Comparison of ENCODE assay signal across 8 mouse cellular contexts in the genomic region with DNA sequence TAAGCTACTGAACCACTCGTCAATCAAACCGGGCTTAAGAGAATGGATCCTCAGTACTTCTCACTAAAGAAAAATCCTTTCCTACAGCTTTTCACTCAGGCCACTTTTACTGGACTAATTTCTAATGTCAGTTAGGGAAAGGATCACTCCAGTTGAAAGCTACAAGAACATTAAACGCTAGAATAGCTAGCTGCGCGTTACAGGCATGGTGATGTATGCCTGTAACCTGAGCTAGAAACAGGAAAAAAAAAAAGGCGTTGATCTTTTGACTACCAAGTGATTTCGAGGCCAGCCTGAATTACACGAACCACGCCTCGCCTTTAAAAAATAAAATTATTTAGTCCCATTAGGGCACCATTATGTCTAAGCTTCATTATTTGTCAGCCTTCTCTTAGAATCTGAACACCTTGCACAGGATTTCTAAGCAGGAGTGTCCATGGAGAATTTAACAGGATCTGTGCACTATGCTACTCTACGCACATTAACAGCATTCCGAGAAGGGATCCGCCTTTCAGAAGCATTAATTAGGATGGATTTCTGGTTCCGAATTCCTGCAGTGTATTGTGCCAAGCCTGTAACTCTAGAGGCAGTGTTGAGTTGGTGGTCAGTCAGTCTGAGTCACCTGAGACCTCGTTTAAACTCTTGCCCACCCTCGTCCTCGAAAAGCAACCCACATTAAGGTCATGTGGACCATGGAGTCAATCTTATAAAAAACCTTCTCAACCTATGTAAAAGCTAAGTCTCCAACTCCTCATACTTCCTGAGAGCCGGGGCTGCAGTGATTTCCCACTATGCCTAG. TPM values are rescaled to one million over a fixed set of nuclear protein-coding genes. Genes with fewer than 3 reads are reported as not detected.
A peak's percentile ranks its signal among the peaks of the same experiment; 100 is the strongest.
DNase-seq lines count a peak whose midpoint lies in the region; ATAC-seq and TF ChIP-seq lines count a peak whose summit lies in the region.

No protein-coding gene starts in this region.

- H3K9ac ChIP-seq in liver, adult 2 months (ENCODE audit: low read depth, low read length): peak overlapping the region; percentile 90
- peak overlapping the region; percentile 58 for H3K9ac ChIP-seq in hindbrain, embryonic 15.5 days
- H3K9ac ChIP-seq in midbrain, embryonic 14.5 days (replicated peaks; ENCODE audit: low read length): peak overlapping the region; percentile 68

- H3K79me2 ChIP-seq in liver, adult 2 months (ENCODE audit: control insufficient read depth, insufficient read depth, low read length): peaks cover 19% of the 10 kb centered on the region; the same call in 1 of the 2 replicates

- no peaks in the 10 kb centered on the region for H3K9me3 ChIP-seq in hindbrain, embryonic 15.5 days
- no peaks in the 10 kb centered on the region for H3K9me3 ChIP-seq in midbrain, embryonic 14.5 days (ENCODE audit: control insufficient read depth, low read length)

- H3K4me2 ChIP-seq in hindbrain, embryonic 15.5 days: peak overlapping the region; percentile 75
- peak overlapping the region; percentile 76 for H3K4me2 ChIP-seq in midbrain, embryonic 14.5 days (ENCODE audit: low read length)

- 5% methylated on average over 18 of the region's 18 CpGs for WGBS in liver, adult 2 months
- 3% methylated on average over 18 of the region's 18 CpGs for WGBS in hindbrain, embryonic 15.5 days
- 3% methylated on average over 18 of the region's 18 CpGs for WGBS in midbrain, embryonic 14.5 days

- no peaks in the 10 kb centered on the region for H3K27me3 ChIP-seq in liver, adult 2 months (ENCODE audit: control insufficient read depth, insufficient read depth, low read length)
- no peaks in the 10 kb centered on the region for H3K27me3 ChIP-seq in hindbrain, embryonic 15.5 days
- no peaks in the 10 kb centered on the region for H3K27me3 ChIP-seq in midbrain, embryonic 14.5 days (ENCODE audit: control insufficient read depth, insufficient read depth, low read length)

- peak overlapping the region; percentile 80 for H3K4me3 ChIP-seq in liver, adult 2 months (ENCODE audit: insufficient read depth, low read depth, low read length)
- peak overlapping the region; percentile 67 for H3K4me3 ChIP-seq in cortical plate, adult 2 months (ENCODE audit: insufficient read depth, low read length)
- peak overlapping the region; percentile 54 for H3K4me3 ChIP-seq in hindbrain, embryonic 15.5 days
- H3K4me3 ChIP-seq in midbrain, embryonic 14.5 days (replicated peaks; ENCODE audit: low read depth, low read length): peak overlapping the region; percentile 50

- no peak for TF ChIP-seq CTCF in liver, adult 2 months (IDR thresholded peaks at IDR 0.05; ENCODE audit: low read depth, low read length)
- peak; percentile 13; the same call in 1 of the 2 replicates for TF ChIP-seq CTCF in cortical plate, adult 2 months (IDR thresholded peaks at IDR 0.05; ENCODE audit: extremely low read depth, insufficient read depth, low read length)

- no peak for ATAC-seq in hindbrain, embryonic 15.5 days (ENCODE audit: low FRiP score, low read depth)
- ATAC-seq in midbrain, embryonic 14.5 days (ENCODE audit: low FRiP score, low TSS enrichment): no peak

- DNase-seq in liver, adult 2 months (ENCODE audit: extremely low read depth, low read depth, low spot score): no peak
- DNase-seq in liver: no peak
- peak; percentile 46 for DNase-seq in midbrain, embryonic 14.5 days
- DNase-seq in frontal cortex, postnatal 14 days (ENCODE audit: low spot score in 2 of 2): no peak
- no peak for DNase-seq in urinary bladder, adult 2 months (ENCODE audit: low spot score)
- DNase-seq in adrenal gland, adult 8-10 months: no peak

- peaks cover 17% of the 10 kb centered on the region for H3K36me3 ChIP-seq in liver, adult 2 months (ENCODE audit: control insufficient read depth, insufficient read depth, low read length)
- H3K36me3 ChIP-seq in hindbrain, embryonic 15.5 days: peaks cover 7% of the 10 kb centered on the region; the same call in 1 of the 2 replicates
- H3K36me3 ChIP-seq in midbrain, embryonic 14.5 days (ENCODE audit: control insufficient read depth, insufficient read depth, low read length): peaks cover 13% of the 10 kb centered on the region; the same call in 1 of the 2 replicates

- peaks cover 34% of the 10 kb centered on the region for H3K4me1 ChIP-seq in liver, adult 2 months (ENCODE audit: control insufficient read depth, insufficient read depth, low read length)
- peaks cover 22% of the 10 kb centered on the region for H3K4me1 ChIP-seq in cortical plate, adult 2 months (ENCODE audit: control insufficient read depth, insufficient read depth, low read length)
- H3K4me1 ChIP-seq in hindbrain, embryonic 15.5 days (replicated peaks): peaks cover 63% of the 10 kb centered on the region
- H3K4me1 ChIP-seq in midbrain, embryonic 14.5 days (ENCODE audit: control insufficient read depth, insufficient read depth, low read length): peaks cover 57% of the 10 kb centered on the region

- H3K27ac ChIP-seq in liver, adult 2 months (replicated peaks; ENCODE audit: insufficient read depth, low read depth, low read length): peak overlapping the region; percentile 74
- H3K27ac ChIP-seq in cortical plate, adult 2 months (ENCODE audit: insufficient read depth, low read length): peak overlapping the region; percentile 55; the same call in 1 of the 2 replicates
- peak overlapping the region; percentile 96 for H3K27ac ChIP-seq in hindbrain, embryonic 15.5 days (replicated peaks)
- peak overlapping the region; percentile 97 for H3K27ac ChIP-seq in midbrain, embryonic 14.5 days (replicated peaks; ENCODE audit: low read depth, low read length)

- TF ChIP-seq POLR2A in liver, adult 2 months (IDR thresholded peaks at IDR 0.05; ENCODE audit: extremely low read depth, insufficient read depth, low read length): no peak
- no peak for TF ChIP-seq POLR2A in cortical plate, adult 2 months (IDR thresholded peaks at IDR 0.05; ENCODE audit: extremely low read depth, insufficient read depth, low read length)

RNA-seq across cellular contexts. Expression of gene Kmt2e, which starts 15.2 kb away (rescaled TPM):
- total RNA-seq in liver, adult 2 months (2014; rRNA removed): 19.1 and 23.2 TPM in 2 replicates
- 5.5 and 8.1 TPM in 2 replicates for polyA plus RNA-seq in liver, adult 2 months (2012; rRNA removed)
- 44.0 and 44.7 TPM in 2 replicates for polyA plus RNA-seq in cortical plate, adult 2 months (2012; rRNA removed)
- 146 and 152 TPM in 2 replicates for polyA plus RNA-seq in hindbrain, embryonic 15.5 days (2015; fragmentation: Nextera tagmentation; extraction: Ambion mirVana)
- polyA plus RNA-seq in midbrain, embryonic 14.5 days (2014; fragmentation: Nextera tagmentation; extraction: Ambion mirVana): 152 and 155 TPM in 2 replicates
- polyA plus RNA-seq in urinary bladder, adult 2 months (2012; rRNA removed): 18.0 and 36.2 TPM in 2 replicates
- total RNA-seq in adrenal gland, adult 8-10 months (2022): 100 to 1,000 TPM in 2 of 4 experiments, 10 to 100 TPM in 2; 71.4 to 117 (median 87.8) TPM
